Mouse (Mus musculus): ENCODE data around the gene Zim1. TPM values are rescaled to one million over a fixed set of nuclear protein-coding genes. Genes with fewer than 3 reads are reported as not detected.

Gene Zim1
- total RNA-seq, 4 experiments from 2014 or later, result 2.3 to 4.0 (median 3.2) TPM

GRCm38 (mm10) chr7:6651221-6651620 lies 45.0 kb downstream of the Zim1 start:
- DNase-seq (ENCODE audit: low spot score), result no peak

DNA sequence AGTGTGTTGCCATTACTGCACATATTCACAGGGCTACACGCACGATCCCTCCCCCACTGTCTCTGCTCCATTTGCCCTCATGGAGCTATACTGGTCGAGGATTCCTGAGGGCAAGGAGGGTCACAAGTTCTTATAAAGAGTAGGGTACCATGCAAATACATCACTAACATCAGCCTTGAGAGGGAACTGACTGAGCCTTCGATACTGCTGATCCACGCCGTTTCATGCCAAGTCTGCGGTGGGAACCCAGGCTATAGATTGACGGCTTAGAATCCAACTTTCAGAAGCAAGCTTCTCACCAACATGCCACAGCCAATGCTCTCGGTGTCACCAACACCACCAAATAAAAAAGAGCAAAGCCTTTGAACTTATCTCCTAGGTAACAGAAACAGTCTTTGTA lies 45.7 kb downstream of the Zim1 start:
- no peak for DNase-seq (ENCODE audit: low spot score)

- DNase-seq (ENCODE audit: low spot score), result no peak
Measured at GRCm38 (mm10) chr7:6645821-6646220, 50.4 kb downstream of the Zim1 start.

- no peak for DNase-seq (ENCODE audit: low spot score)
Measured at GRCm38 (mm10) chr7:6638076-6638475, 58.2 kb downstream of the Zim1 start.

DNA sequence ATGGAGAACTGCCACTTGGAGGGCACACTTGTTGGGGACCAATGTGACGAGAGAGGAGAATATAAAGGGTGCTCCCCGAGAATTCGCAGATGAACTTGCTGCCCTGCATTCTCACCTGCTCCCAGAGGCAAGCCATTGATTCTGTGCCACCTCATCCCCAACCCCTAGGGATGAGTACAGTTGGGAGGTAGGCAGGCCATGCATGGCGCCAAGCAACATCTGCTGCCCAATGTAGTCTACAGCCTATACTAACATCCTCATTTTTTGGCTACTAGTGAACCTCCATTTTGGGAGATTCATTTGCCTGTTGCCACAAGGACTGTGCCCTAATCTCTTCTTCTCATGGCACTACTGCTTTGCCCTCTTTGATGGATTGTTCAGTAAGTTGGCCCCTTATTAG lies 59.5 kb downstream of the Zim1 start:
- DNase-seq (ENCODE audit: low spot score), result no peak

- no peak for DNase-seq (ENCODE audit: low spot score)
Measured at GRCm38 (mm10) chr7:6635831-6636230, 60.4 kb downstream of the Zim1 start.

Other genes with a start within 250 kb of the Zim1 start
- gene Olfr1336, start 240.3 kb downstream of the Zim1 start, total RNA-seq (2022), result not detected
- not detected for gene Olfr1346, start 229.3 kb downstream of the Zim1 start, total RNA-seq (2022)
- gene Olfr5, start 209.5 kb downstream of the Zim1 start, total RNA-seq (2022), result not detected
- not detected for gene Olfr1347, start 196.7 kb downstream of the Zim1 start, total RNA-seq (2022)
- gene Olfr1348, start 187.7 kb downstream of the Zim1 start, total RNA-seq (2022), result not detected
- gene Olfr1349, start 173.5 kb downstream of the Zim1 start, total RNA-seq (2022), result not detected
- not detected for gene Olfr1350, start 131.6 kb downstream of the Zim1 start, total RNA-seq (2022)
- gene Peg3, start 34.0 kb upstream of the Zim1 start, total RNA-seq (2022), result 1 to 10 TPM; 3.1 to 5.9 (median 4.3) TPM
- not detected for gene Usp29, start 34.1 kb upstream of the Zim1 start, total RNA-seq (2022)